Mouse (Mus musculus): ENCODE results near the gene S100g. TPM values are rescaled to one million over a fixed set of nuclear protein-coding genes. Genes with fewer than 3 reads are reported as not detected.

Gene S100g
- not detected for total RNA-seq (2021)

GRCm38 (mm10) chrX:162964383-162964782, at the start of gene S100g:
TSS of gene S100g (minus strand) at chrX:162964599.
- intact Hi-C loops (cut with DNase I), result no loop called here
- DNase-seq, result no peak

DNA sequence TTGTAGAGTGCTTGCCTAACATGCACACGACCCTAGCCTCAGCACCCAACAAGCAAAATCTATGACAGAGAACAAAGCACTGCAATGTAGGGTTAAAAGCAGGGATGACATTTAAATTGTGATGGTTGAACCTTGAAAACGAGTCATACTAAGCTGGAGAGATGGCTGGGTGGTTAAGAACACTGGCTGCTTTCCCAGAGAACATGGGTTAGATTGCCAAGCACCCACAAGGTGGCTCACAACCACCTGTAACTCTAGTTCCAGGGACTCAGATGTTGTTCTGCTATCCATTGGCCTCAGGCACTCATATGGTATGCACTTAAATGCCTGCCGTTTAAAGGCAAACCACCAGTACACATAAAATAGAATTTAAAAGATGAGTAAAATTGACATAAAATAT, 27.7 kb upstream of the S100g start:
- intact Hi-C loops (cut with DNase I), result no loop called here
- DNase-seq, result no peak

GRCm38 (mm10) chrX:162991396-162991795, 27.0 kb upstream of the S100g start:
- no peak for DNase-seq
- intact Hi-C loops (cut with DNase I), result no loop called here

- DNase-seq, result no peak
- intact Hi-C loops (cut with DNase I), result no loop called here
Observed at GRCm38 (mm10) chrX:162986876-162987495, 22.6 kb upstream of the S100g start.

DNA sequence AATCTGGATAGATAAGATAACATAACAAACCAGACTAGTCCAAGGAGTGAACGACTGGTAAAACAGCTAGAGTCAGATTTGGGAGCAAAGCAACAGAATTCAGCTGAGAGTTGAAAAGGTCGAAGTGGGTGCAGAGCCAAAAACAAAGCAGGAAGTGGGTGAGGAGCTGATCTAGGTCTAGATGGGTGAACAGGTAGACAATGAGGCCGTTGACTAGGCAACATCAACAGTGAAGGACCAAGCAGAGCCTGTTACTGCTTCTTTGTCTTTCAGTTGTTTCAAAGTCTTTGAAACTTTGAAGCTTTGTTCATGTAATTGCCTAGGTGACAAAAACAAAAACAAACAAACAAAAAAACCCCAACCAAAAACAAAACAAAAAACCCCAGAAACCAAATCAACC, 11.8 kb upstream of the S100g start:
- intact Hi-C loops (cut with DNase I), result no loop called here
- DNase-seq, result no peak

DNA sequence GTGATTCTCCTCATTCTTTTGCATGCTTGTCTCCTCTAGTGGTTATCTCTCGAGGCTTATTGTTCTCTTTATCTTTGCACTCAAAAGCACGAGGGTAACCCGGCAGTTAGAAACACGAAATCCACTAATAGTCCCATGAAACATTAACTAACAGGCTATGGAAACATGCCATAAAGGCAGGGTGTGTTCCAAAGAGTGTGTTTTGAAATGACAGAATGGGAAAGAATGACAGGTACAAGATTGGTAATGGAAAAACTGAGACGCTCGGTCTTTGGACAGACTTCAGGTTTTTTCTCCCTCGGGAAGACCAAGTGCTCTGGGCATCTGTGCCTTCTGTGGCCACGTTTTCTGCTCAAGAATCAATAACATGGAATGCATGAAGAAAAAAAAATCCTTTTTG, 3.1 kb upstream of the S100g start:
- no peak for DNase-seq
- intact Hi-C loops (cut with DNase I), result no loop called here

DNA sequence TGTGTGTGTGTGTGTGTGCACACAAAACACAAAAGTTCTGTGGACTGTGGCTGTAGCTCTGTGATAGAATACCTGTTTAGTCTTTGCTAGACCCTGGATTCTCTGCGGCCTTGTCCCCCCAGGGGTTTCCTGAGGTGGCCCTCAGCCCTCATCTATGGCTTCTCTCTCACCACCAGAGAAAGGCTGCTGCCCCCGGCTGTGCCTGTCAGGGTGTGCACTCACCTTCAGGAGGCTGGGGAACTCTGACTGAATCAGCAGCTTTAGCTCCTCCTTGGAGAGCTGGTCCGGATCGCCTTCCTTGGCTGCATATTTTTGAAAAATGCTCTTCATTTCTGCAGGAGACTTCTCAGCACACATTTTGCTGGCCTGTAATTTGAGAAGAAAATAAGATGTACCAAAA, 559 bp downstream of the S100g start:
- DNase-seq, result no peak
- intact Hi-C loops (cut with DNase I), result no loop called here

GRCm38 (mm10) chrX:162957921-162958320, 6.5 kb downstream of the S100g start:
- no peak for DNase-seq
- intact Hi-C loops (cut with DNase I), result no loop called here

DNA sequence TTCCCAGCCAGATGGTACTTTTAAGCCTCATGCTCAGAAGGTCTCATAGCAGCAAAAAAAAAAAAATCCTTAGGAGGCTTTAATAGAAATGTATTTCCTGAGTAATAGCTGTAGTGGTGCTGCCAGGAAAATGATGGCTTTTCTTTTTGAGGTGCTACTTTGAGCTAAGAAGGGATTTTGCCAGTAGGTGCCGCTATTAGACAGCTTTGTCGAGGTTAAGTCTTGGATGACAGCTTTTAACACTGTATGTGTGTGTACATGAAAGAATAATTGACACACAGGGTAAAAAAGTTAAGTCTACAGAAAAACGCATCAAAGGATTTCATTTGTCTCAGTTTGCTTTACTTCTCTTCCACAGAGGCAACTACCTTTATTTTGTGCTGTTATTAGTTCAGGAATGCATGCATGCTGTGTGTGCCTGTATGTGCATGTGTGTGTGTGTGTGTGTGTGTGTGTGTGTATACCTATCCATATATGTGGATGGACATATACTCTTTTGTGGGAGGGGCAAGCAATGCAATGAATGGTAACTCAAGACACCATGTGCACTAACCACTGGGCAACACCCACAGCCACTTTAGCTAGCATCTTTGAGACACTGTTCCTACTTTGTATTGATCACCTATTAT, 14.5 kb downstream of the S100g start:
- intact Hi-C loops (cut with DNase I), result loop anchor here (10.0 kb wide), 1 partner anchor 965 kb away; no protein-coding TSS in a partner anchor

GRCm38 (mm10) chrX:162942027-162942426, 22.4 kb downstream of the S100g start:
- DNase-seq, result no peak
- intact Hi-C loops (cut with DNase I), result loop anchor here (10.0 kb wide), 1 partner anchor 973 kb away; no protein-coding TSS in a partner anchor

More for the DNA sequence above, 14.5 kb downstream of the S100g start:
- peak; percentile 19 for DNase-seq

DNA sequence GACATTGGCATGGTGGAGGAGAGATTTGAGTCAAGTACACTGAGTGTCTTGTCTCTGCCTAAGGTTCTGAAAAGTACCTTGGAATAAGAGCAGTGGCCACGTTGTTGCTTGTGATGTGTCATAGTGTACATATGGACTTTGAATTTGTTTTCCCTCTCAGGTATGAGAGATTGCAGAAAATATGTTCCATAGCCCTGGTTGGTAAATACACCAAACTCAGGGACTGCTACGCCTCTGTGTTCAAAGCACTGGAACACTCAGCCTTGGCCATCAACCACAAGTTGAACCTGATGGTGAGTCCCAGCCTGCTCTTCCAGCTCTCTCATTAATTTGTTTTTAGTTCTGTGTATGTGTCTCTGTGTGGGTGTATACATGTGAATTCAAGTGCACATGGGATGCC, 32.9 kb downstream of the S100g start:
- intact Hi-C loops (cut with DNase I), result loop anchor here (10.0 kb wide), 1 partner anchor 1013 kb away; no protein-coding TSS in a partner anchor
- no peak for DNase-seq

- intact Hi-C loops (cut with DNase I), result no loop called here
- DNase-seq, result no peak
Observed at GRCm38 (mm10) chrX:162921487-162922125, 42.8 kb downstream of the S100g start.

- DNase-seq, result peak; percentile 34
- intact Hi-C loops (cut with DNase I), result no loop called here
Observed at GRCm38 (mm10) chrX:162915697-162916096, 48.7 kb downstream of the S100g start.

GRCm38 (mm10) chrX:162913651-162914050, 50.7 kb downstream of the S100g start:
- intact Hi-C loops (cut with DNase I), result no loop called here
- no peak for DNase-seq

Other genes starting within 250 kb of the S100g start
- 100 to 1,000 TPM; 148 to 154 TPM for gene Rbbp7, start 204.2 kb downstream of the S100g start, total RNA-seq (2021)
- 10 to 100 TPM; 12.3 to 13.7 TPM for gene Txlng, start 135.1 kb downstream of the S100g start, total RNA-seq (2021)
- 10 to 100 TPM; 34.0 TPM for gene Syap1, start 76.2 kb downstream of the S100g start, total RNA-seq (2021)
- gene Ctps2, start 63.4 kb downstream of the S100g start, total RNA-seq (2021), result 100 to 1,000 TPM in 1 of 2 experiments, 10 to 100 TPM in 1; 94.5 to 117 TPM